Mouse (Mus musculus) embryonic facial prominence, embryonic 14.5 days (tissue): ENCODE data around the gene Nfia. TPM values are rescaled to one million over a fixed set of nuclear protein-coding genes. Genes with fewer than 3 reads are reported as not detected.

ENCODE experiments used
- polyA plus RNA-seq: library from polyadenylated mRNA; unstranded; fragments of >200 nt; fragmentation: Nextera tagmentation; extraction: Ambion mirVana; gene quantifications from 2 replicates; pipeline ENCODE4 v1.2.1, GENCODE M21; 2014

The Nfia gene
- polyA plus RNA-seq, 1 experiment from 2014 or later, result 61.7 TPM

Other genes starting within 250 kb of the Nfia start
- gene E130114P18Rik, start 5.3 kb downstream of the Nfia start, polyA plus RNA-seq, result 4.1 and 4.4 TPM in 2 replicates